Mouse (Mus musculus): ENCODE results near the gene Col27a1.

Gene Col27a1

DNA sequence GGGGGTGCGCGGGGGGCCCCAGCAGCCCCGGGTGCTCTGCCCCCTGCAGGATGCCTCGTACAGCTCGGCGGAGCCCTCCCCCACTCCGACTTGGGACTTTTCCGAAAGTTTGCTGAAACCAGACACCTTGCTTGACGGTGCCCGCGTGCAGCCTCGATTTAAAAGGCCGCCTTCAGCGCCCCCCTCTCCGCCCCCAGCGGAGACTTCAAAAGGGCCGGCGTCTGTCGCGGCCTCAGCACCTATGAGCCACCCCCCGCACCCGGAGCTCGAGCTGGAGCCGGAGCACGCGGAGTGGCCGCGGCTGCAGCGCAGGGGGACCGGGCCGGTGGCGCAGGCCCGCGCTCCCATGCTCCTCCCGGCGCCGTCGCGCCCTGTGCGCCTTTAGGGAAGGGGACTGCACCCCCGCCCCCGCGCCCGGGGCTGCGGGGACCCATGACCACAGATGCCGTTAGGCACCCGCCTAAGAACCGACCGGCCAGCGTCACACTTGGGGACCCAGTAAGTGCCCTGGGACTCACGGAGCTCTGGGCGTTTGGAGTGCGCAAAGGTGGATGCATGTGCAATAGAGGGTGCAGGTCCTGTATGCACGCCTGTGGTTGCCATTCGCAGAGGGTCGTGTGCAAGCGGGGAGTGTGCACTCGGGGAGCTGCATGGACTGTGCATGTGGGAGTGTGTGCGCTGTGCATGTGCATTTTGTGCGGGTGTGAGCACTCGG lies at the start of gene Col27a1:
TSS of gene Col27a1 (plus strand) at position 98 of the 715 bp plus-strand sequence.
- DNase-seq, result no peak

- DNase-seq, result no peak
These were observed 48.2 kb upstream of the Col27a1 start for GRCm38 (mm10) chr4:63165636-63166035.

DNA sequence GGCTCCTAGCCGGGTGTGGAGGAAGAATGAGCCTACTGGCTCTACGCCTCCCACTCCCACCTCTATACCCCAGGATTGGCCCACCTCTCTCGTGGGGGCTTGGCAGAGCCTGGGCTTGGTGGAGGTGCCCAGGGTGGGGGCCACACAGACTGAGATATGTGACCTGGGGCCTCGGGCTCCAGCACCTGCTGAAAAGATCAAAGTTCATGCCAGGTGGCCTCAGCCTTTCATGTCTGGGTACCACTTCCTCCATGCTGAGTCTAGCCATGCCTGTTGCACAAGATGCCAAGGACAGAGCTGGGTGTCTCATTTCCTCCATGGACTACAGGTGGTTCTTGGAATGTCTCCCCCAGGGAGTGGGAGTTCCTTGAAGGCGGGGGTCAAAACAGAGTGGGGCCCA lies 47.5 kb upstream of the Col27a1 start:
- DNase-seq, result no peak

DNA sequence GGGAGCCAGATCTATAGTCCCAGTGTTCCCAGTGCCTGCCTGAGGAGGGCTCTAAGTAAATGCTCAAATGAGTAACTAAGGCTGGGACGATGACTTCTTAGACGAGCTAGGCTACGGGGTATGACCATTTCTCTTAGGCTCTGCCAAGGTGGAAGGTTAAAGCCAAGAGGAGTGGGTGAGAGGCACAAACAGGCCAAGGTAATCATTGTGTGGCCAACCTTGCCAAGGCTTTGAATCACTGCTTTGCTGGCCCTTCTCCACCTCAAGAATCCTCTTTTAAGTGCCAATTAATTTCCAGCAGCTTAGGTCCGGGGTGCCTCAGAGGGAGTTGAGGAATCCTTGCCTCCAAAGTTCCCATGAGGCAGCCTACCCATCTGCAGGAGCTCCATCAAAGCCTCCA lies 43.7 kb upstream of the Col27a1 start:
- DNase-seq, result no peak

DNA sequence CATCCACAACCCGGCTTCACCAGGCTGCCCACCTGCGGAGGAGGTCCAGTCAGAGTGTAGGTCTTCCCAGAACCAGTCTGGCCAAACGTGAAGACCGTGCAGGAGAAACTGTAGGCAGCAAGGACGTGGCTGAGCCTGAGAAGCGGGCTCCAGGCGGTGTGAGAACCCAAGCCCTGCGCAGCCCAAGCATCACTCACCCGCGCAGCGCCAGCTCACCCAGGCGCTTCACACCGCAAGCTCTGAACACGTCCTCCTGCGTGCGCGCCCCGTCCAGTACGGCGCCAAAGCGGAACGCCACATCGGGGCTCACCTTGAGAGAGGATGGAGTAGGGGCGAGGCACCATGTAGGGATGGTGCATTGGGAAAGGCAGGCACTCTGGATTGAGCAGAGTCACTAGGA lies 42.7 kb upstream of the Col27a1 start:
- no peak for DNase-seq

GRCm38 (mm10) chr4:63171969-63172685 lies 41.7 kb upstream of the Col27a1 start, which contains the start of gene Kif12:
TSS of gene Kif12 (minus strand) at chr4:63172131.
- no peak for DNase-seq

- peak; percentile 69 for DNase-seq
These were observed 32.2 kb upstream of the Col27a1 start for GRCm38 (mm10) chr4:63181556-63181955.

- peak; percentile 65 for DNase-seq
These were observed 27.4 kb upstream of the Col27a1 start for GRCm38 (mm10) chr4:63186281-63186870.

DNA sequence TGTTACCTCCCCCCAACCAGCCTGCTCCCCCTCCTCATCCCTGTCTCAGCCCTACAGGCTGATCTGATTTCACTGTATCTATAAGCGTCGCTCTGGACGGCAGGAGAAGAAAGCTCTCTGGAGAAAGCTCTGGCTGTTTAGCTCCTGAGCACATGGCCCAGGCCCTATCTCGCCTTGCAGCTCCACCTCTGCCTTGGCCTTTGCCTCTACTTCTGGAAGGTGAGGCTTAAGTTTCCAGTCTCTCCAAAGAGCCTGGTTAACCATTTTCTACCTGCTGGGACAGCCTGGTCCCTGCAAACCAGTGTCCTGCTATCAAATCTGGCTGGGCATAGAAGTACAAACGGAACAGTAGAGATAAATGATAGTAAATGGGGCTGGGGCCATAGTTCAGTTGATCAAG lies 22.2 kb upstream of the Col27a1 start:
- no peak for DNase-seq

DNA sequence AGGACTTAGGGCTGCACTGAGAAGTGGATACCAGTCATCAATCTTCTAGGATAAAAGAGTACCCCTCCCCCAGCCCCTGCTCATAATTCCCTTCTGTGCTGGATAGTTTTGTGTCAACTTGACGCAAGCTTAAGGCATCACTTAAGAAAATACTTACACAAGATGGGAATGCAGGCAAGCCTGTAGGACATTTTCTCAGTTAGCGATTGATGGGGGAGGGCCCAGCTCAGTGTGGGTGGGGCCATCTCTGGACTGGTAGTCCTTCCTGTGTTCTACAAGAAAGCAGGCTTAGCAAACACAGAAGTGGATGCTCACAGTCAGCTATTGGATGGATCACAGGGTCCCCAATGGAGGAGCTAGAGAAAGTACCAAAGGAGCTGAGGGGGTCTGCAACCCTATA lies 19.4 kb upstream of the Col27a1 start:
- DNase-seq, result no peak

DNA sequence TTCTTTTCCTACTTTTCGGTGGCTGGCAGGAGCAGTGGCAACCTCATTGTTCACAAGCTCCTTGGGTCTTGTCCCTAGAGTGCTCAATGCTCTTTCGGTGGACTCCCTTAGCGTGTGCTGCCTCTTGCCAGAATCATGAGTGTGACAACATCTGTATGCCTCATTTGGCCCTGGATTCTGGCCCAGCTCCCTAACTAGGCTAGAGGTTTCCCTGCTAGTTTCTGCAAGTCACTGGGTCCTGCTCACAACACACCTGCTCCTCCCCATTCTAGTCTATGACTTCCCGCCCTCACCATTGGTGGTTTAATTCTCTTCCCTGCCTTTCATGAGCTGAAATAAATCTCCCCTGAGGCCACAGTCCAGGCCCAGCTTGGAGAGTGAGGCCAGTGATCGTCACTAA lies 14.4 kb upstream of the Col27a1 start:
- DNase-seq, result no peak

GRCm38 (mm10) chr4:63203874-63204273 lies 9.9 kb upstream of the Col27a1 start:
- no peak for DNase-seq

DNA sequence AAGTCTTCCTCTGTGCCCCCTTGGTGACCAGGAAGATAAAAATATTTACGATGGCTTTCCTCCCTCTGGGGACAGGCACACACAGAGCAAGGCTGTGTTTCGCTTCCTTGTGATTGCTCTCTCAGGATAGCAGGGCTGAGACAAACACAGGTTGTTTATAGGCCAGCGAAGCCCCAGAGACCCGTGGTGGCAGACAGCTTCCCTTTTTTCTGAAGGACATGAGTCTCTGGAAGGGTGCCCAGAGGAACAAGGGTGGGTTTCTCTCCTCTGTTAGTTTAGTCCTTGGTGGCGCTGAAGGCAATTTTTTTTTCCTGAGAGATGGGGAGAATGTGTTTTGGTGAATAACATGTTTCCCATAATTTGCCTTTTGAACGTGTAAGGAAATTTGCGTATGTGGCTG lies 8.2 kb upstream of the Col27a1 start:
- peak; percentile 37 for DNase-seq

GRCm38 (mm10) chr4:63215185-63215992 lies 1.6 kb downstream of the Col27a1 start:
- DNase-seq, result peak; percentile 73

DNA sequence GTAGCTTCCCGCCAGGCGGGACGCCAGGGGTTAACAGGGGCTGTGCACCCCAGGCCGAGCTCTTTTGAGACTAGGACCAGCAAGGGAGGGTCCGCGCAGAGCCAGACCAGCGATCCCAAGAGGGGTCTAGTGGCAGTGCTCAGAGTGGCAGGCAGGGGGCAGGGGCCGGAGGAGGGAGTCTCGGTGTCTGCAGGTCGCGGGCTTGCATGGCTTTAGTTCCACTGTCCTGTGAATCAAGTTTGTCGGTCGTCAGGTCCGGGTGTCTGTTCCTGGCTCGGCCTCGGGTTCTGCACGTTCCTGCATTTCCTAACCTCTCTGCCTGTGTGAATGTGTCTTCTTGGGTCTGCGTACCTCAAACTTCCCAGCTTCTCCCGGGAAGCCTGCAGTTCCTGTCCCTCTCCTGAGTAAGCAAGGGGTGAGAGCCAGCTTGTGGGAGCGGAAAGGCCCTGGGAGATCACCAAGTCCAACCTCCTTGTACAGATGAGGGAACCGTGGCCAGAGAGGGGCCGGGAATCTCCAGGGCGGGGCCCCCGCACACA lies 2.3 kb downstream of the Col27a1 start:
- DNase-seq, result peak; percentile 42

GRCm38 (mm10) chr4:63216566-63216965 lies 2.8 kb downstream of the Col27a1 start:
- peak; percentile 38 for DNase-seq

- DNase-seq, result peak; percentile 21
These were observed 3.7 kb downstream of the Col27a1 start for GRCm38 (mm10) chr4:63217513-63217912.

- no peak for DNase-seq
These were observed 5.3 kb downstream of the Col27a1 start for GRCm38 (mm10) chr4:63219059-63219458.

- DNase-seq, result no peak
These were observed 5.8 kb downstream of the Col27a1 start for GRCm38 (mm10) chr4:63219635-63220034.

GRCm38 (mm10) chr4:63221096-63221958 lies 7.5 kb downstream of the Col27a1 start:
- peak; percentile 57 for DNase-seq

DNA sequence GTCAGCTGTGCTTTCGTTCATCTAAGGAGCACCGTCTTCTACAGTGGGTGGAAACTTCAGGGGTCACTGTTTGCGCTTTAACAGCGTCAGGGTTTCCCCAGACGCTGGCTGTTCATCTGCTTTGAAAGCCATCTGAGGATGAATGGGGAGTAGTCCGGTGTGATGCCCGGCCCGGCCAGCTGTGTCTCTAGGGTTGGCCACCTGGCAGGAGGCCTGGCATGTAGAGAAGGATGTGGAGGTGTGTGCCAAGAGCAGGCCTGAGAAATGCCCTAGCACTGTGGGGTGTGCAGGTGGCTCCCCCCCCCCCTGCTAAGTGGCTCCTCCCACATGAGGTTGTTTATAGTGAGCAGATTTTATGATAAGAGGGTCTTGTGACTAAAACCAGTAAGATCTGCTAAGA lies 8.4 kb downstream of the Col27a1 start:
- no peak for DNase-seq

DNA sequence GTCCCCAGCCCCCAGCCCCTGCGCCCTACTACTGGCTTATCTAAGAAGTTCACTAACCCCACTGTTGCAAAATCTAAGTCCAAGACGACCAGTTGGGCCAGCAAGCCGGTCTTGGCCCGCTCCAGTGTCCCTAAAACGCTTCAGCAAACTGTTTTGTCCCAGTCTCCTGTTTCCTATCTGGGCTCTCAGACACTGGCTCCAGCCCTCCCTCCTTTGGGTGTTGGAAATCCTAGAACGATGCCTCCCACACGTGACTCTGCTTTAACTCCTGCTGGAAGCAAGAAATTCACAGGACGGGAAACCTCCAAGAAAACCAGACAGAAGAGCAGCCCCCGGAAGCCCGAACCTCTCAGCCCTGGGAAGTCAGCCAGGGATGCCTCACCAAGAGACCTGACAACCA lies 11.6 kb downstream of the Col27a1 start:
- peak; percentile 15 for DNase-seq
